Mouse (Mus musculus): ENCODE data around the gene Vmo1. TPM values are rescaled to one million over a fixed set of nuclear protein-coding genes. Genes with fewer than 3 reads are reported as not detected.
"Not testable (repeated sequence)": the region's sequence is repeated elsewhere in the genome, so short reads cannot be mapped to it uniquely, and the experiment has no call there.

Gene Vmo1
- polyA plus RNA-seq, 1 experiment from 2014 or later, result 0.80 TPM

GRCm38 (mm10) chr11:70525726-70526125 lies 11.3 kb upstream of the Vmo1 start:
- Histone ChIP-seq H3K9me3 (ENCODE audit: control insufficient read depth, low read length) (no peaks in the 10 kb centered on the region), H3K9ac (ENCODE audit: low read depth, low read length) (peak overlapping the region; percentile 83), H3K4me1 (replicated peaks; ENCODE audit: control insufficient read depth, insufficient read depth, low read length) (peaks cover 9% of the 10 kb centered on the region), H3K4me3 (ENCODE audit: low read depth, low read length) (peak overlapping the region; percentile 89), H3K27me3 (replicated peaks; ENCODE audit: control insufficient read depth, insufficient read depth, low read length) (peaks cover 1% of the 10 kb centered on the region; the same call in 1 of the 2 replicates), H3K36me3 (ENCODE audit: control insufficient read depth, insufficient read depth, low read length) (peaks cover 10% of the 10 kb centered on the region; the same call in 1 of the 2 replicates), H3K4me2 (peak overlapping the region; percentile 89), H3K27ac (ENCODE audit: low read depth, low read length) (peak overlapping the region; percentile 48; the same call in 1 of the 2 replicates)
- WGBS, result 2% methylated on average over 12 of the region's 12 CpGs
- ATAC-seq (replicated peaks; ENCODE audit: low FRiP score), result peak; percentile 42
- no peak for DNase-seq (ENCODE audit: low spot score)

GRCm38 (mm10) chr11:70525184-70525678 lies 10.8 kb upstream of the Vmo1 start, which contains the start of gene Psmb6:
TSS of gene Psmb6 (plus strand) at chr11:70525367.
- Histone ChIP-seq H3K4me3 (ENCODE audit: low read depth, low read length) (peak within 1 kb of the TSS; percentile 89), H3K27me3 (replicated peaks; ENCODE audit: control insufficient read depth, insufficient read depth, low read length) (peaks cover 5% of the 10 kb centered on the region), H3K9ac (ENCODE audit: low read depth, low read length) (peak within 1 kb of the TSS; percentile 83), H3K4me2 (peak within 1 kb of the TSS; percentile 89), H3K27ac (ENCODE audit: low read depth, low read length) (peak within 1 kb of the TSS; percentile 48; the same call in 1 of the 2 replicates), H3K36me3 (ENCODE audit: control insufficient read depth, insufficient read depth, low read length) (peaks cover 10% of the 10 kb centered on the region; the same call in 1 of the 2 replicates), H3K9me3 (ENCODE audit: control insufficient read depth, low read length) (no peaks in the 10 kb centered on the region), H3K4me1 (replicated peaks; ENCODE audit: control insufficient read depth, insufficient read depth, low read length) (peaks cover 14% of the 10 kb centered on the region)
- ATAC-seq (replicated peaks; ENCODE audit: low FRiP score), result peak; percentile 88
- DNase-seq (ENCODE audit: low spot score), result peak; percentile 83
- WGBS, result under 1% methylated on average over 24 of the region's 26 CpGs

GRCm38 (mm10) chr11:70524782-70525181 lies 10.4 kb upstream of the Vmo1 start:
- Histone ChIP-seq H3K4me1 (replicated peaks; ENCODE audit: control insufficient read depth, insufficient read depth, low read length) (peaks cover 19% of the 10 kb centered on the region), H3K9ac (ENCODE audit: low read depth, low read length) (no peak overlapping the region), H3K4me2 (peak overlapping the region; percentile 62), H3K27ac (ENCODE audit: low read depth, low read length) (no peak overlapping the region), H3K9me3 (ENCODE audit: control insufficient read depth, low read length) (no peaks in the 10 kb centered on the region), H3K27me3 (replicated peaks; ENCODE audit: control insufficient read depth, insufficient read depth, low read length) (peaks cover 8% of the 10 kb centered on the region), H3K4me3 (ENCODE audit: low read depth, low read length) (peak overlapping the region; percentile 89), H3K36me3 (ENCODE audit: control insufficient read depth, insufficient read depth, low read length) (peaks cover 10% of the 10 kb centered on the region; the same call in 1 of the 2 replicates)
- ATAC-seq (replicated peaks; ENCODE audit: low FRiP score), result peak; percentile 34
- DNase-seq (ENCODE audit: low spot score), result no peak
- 5% methylated on average over 8 of the region's 8 CpGs for WGBS

GRCm38 (mm10) chr11:70523306-70523989 lies 9.0 kb upstream of the Vmo1 start:
- H3K4me2 ChIP-seq; H3K9me3 ChIP-seq (ENCODE audit: control insufficient read depth, low read length); DNase-seq (ENCODE audit: low spot score); ATAC-seq (replicated peaks; ENCODE audit: low FRiP score); H3K9ac ChIP-seq (ENCODE audit: low read depth, low read length); H3K4me3 ChIP-seq (ENCODE audit: low read depth, low read length); H3K27ac ChIP-seq (ENCODE audit: low read depth, low read length): not testable (repeated sequence)
- WGBS, result 86% methylated on average over 8 of the region's 8 CpGs
- Histone ChIP-seq H3K36me3 (ENCODE audit: control insufficient read depth, insufficient read depth, low read length) (peaks cover 10% of the 10 kb centered on the region; the same call in 1 of the 2 replicates), H3K27me3 (replicated peaks; ENCODE audit: control insufficient read depth, insufficient read depth, low read length) (peaks cover 12% of the 10 kb centered on the region), H3K4me1 (replicated peaks; ENCODE audit: control insufficient read depth, insufficient read depth, low read length) (peaks cover 26% of the 10 kb centered on the region)

GRCm38 (mm10) chr11:70520178-70520769 lies 5.9 kb upstream of the Vmo1 start:
- H3K4me3 ChIP-seq (ENCODE audit: low read depth, low read length), result peak overlapping the region; percentile 44
- H3K4me1 ChIP-seq (replicated peaks; ENCODE audit: control insufficient read depth, insufficient read depth, low read length), result peaks cover 23% of the 10 kb centered on the region
- peak overlapping the region; percentile 69 for H3K4me2 ChIP-seq
- peaks cover 12% of the 10 kb centered on the region for H3K27me3 ChIP-seq (replicated peaks; ENCODE audit: control insufficient read depth, insufficient read depth, low read length)
- no peaks in the 10 kb centered on the region for H3K36me3 ChIP-seq (ENCODE audit: control insufficient read depth, insufficient read depth, low read length)
- no peaks in the 10 kb centered on the region for H3K9me3 ChIP-seq (ENCODE audit: control insufficient read depth, low read length)
- ATAC-seq (replicated peaks; ENCODE audit: low FRiP score), result no peak; the same call in 1 of the 2 replicates
- H3K27ac ChIP-seq (ENCODE audit: low read depth, low read length), result peak overlapping the region; percentile 44
- 16% methylated on average over 41 of the region's 41 CpGs for WGBS
- DNase-seq (ENCODE audit: low spot score), result peak; percentile 71
- H3K9ac ChIP-seq (ENCODE audit: low read depth, low read length), result peak overlapping the region; percentile 38

- 0 out of 2 replicates have a peak, but pooled peaks have one; percentile 34 for ATAC-seq (replicated peaks; ENCODE audit: low FRiP score)
- peaks cover 12% of the 10 kb centered on the region for H3K27me3 ChIP-seq (replicated peaks; ENCODE audit: control insufficient read depth, insufficient read depth, low read length)
- peaks cover 23% of the 10 kb centered on the region for H3K4me1 ChIP-seq (replicated peaks; ENCODE audit: control insufficient read depth, insufficient read depth, low read length)
- peak within 1 kb of the TSS; percentile 38 for H3K9ac ChIP-seq (ENCODE audit: low read depth, low read length)
- 71% methylated on average over 10 of the region's 10 CpGs for WGBS
- peak within 1 kb of the TSS; percentile 44 for H3K4me3 ChIP-seq (ENCODE audit: low read depth, low read length)
- H3K27ac ChIP-seq (ENCODE audit: low read depth, low read length), result peak within 1 kb of the TSS; percentile 44
- no peak for DNase-seq (ENCODE audit: low spot score)
- peak within 1 kb of the TSS; percentile 69 for H3K4me2 ChIP-seq
- H3K9me3 ChIP-seq (ENCODE audit: control insufficient read depth, low read length), result no peaks in the 10 kb centered on the region
- no peaks in the 10 kb centered on the region for H3K36me3 ChIP-seq (ENCODE audit: control insufficient read depth, insufficient read depth, low read length)
These were observed 4.5 kb upstream of the Vmo1 start, which contains the start of gene Gltpd2 for GRCm38 (mm10) chr11:70518923-70519322. TSS of gene Gltpd2 (plus strand) at chr11:70519196.

GRCm38 (mm10) chr11:70518436-70518835 lies 4.0 kb upstream of the Vmo1 start:
- Histone ChIP-seq H3K27ac (ENCODE audit: low read depth, low read length) (no peak overlapping the region), H3K27me3 (replicated peaks; ENCODE audit: control insufficient read depth, insufficient read depth, low read length) (peaks cover 12% of the 10 kb centered on the region), H3K4me3 (ENCODE audit: low read depth, low read length) (no peak overlapping the region), H3K9me3 (ENCODE audit: control insufficient read depth, low read length) (no peaks in the 10 kb centered on the region), H3K9ac (ENCODE audit: low read depth, low read length) (no peak overlapping the region), H3K36me3 (ENCODE audit: control insufficient read depth, insufficient read depth, low read length) (no peaks in the 10 kb centered on the region), H3K4me1 (replicated peaks; ENCODE audit: control insufficient read depth, insufficient read depth, low read length) (peaks cover 23% of the 10 kb centered on the region), H3K4me2 (peak overlapping the region; percentile 69; the same call in 1 of the 2 replicates)
- ATAC-seq (replicated peaks; ENCODE audit: low FRiP score) (no peak), DNase-seq (ENCODE audit: low spot score) (no peak)
- 36% methylated on average over 1 of the region's 1 CpGs for WGBS

- ATAC-seq (replicated peaks; ENCODE audit: low FRiP score) (no peak), DNase-seq (ENCODE audit: low spot score) (no peak)
- Histone ChIP-seq H3K36me3 (ENCODE audit: control insufficient read depth, insufficient read depth, low read length) (no peaks in the 10 kb centered on the region), H3K4me2 (no peak overlapping the region), H3K27ac (ENCODE audit: low read depth, low read length) (no peak overlapping the region), H3K4me3 (ENCODE audit: low read depth, low read length) (no peak overlapping the region), H3K27me3 (replicated peaks; ENCODE audit: control insufficient read depth, insufficient read depth, low read length) (peaks cover 12% of the 10 kb centered on the region), H3K4me1 (replicated peaks; ENCODE audit: control insufficient read depth, insufficient read depth, low read length) (peaks cover 23% of the 10 kb centered on the region), H3K9me3 (ENCODE audit: control insufficient read depth, low read length) (no peaks in the 10 kb centered on the region), H3K9ac (ENCODE audit: low read depth, low read length) (no peak overlapping the region)
- 21% methylated on average over 2 of the region's 2 CpGs for WGBS
These were observed 1.9 kb upstream of the Vmo1 start for GRCm38 (mm10) chr11:70516352-70516751.

Measured in liver, embryonic 11.5 days (tissue).